Mouse (Mus musculus): ENCODE data around the gene Cdc6. TPM values are rescaled to one million over a fixed set of nuclear protein-coding genes. Genes with fewer than 3 reads are reported as not detected.

Gene Cdc6
- total and polyA plus RNA-seq, 3 experiments, result 4.1 to 63.4 (median 60.7) TPM

DNA sequence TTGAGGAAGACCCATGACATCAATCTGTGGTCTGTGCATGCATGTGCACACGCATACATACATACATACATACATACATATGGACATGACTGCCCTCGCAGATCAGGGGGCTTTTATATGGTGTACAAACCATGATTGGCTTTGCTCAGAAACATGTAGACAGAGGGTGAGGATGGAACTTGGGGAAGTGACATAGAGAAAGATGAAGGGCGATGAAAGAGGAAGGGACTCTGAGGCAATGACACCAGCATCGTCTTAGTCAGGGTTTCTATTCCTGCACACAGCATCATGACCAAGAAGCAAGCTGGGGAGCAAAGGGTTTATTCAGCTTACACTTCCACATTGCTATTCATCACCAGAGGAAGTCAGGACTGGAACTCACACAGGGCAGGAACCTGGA is 18.5 kb upstream of the Cdc6 start:
- no peak for ATAC-seq (ENCODE audit: extremely low read depth, insufficient number of reproducible peaks, low FRiP score, poor library complexity, severe bottlenecking)

GRCm38 (mm10) chr11:98889977-98890376 is 17.6 kb upstream of the Cdc6 start:
- peaks cover 5% of the 10 kb centered on the region; the same call in 1 of the 2 replicates for H3K4me1 ChIP-seq (ENCODE audit: insufficient read depth, low read depth, low read length)
- peaks cover 97% of the 10 kb centered on the region for H3K36me3 ChIP-seq (replicated peaks)
- DNase-seq (ENCODE audit: low spot score) (no peak), ATAC-seq (ENCODE audit: extremely low read depth, insufficient number of reproducible peaks, low FRiP score, poor library complexity, severe bottlenecking) (no peak)
- no peaks in the 10 kb centered on the region for H3K9me3 ChIP-seq (replicated peaks)
- no peak overlapping the region for H3K4me3 ChIP-seq (ENCODE audit: low read depth, low read length)
- no peak for TF ChIP-seq TAL1 (conservative IDR thresholded peaks at IDR 0.05; ENCODE audit: low read depth, low read length)
- TF ChIP-seq POLR2AphosphoS5 (IDR thresholded peaks at IDR 0.05; ENCODE audit: insufficient replicate concordance, low read depth, low read length), result no peak
- no peak for TF ChIP-seq GATA2 (IDR thresholded peaks at IDR 0.05; ENCODE audit: borderline replicate concordance, low read depth, low read length)
- no peak for TF ChIP-seq GATA1 (IDR thresholded peaks at IDR 0.05; ENCODE audit: borderline replicate concordance, low read length)
- no peak for TF ChIP-seq CTCF (IDR thresholded peaks at IDR 0.05; ENCODE audit: low read depth, low read length)
- no peaks in the 10 kb centered on the region for H3K27me3 ChIP-seq (ENCODE audit: insufficient read depth, low read length)

More for the DNA sequence above, 18.5 kb upstream of the Cdc6 start:
- Histone ChIP-seq H3K36me3 (replicated peaks) (peaks cover 99% of the 10 kb centered on the region), H3K27me3 (ENCODE audit: insufficient read depth, low read length) (no peaks in the 10 kb centered on the region), H3K9me3 (replicated peaks) (no peaks in the 10 kb centered on the region), H3K4me1 (ENCODE audit: insufficient read depth, low read depth, low read length) (peaks cover 3% of the 10 kb centered on the region; the same call in 1 of the 2 replicates), H3K4me3 (ENCODE audit: low read depth, low read length) (no peak overlapping the region)
- no peak for DNase-seq (ENCODE audit: low spot score)
- TF ChIP-seq POLR2AphosphoS5 (IDR thresholded peaks at IDR 0.05; ENCODE audit: insufficient replicate concordance, low read depth, low read length) (no peak), GATA1 (IDR thresholded peaks at IDR 0.05; ENCODE audit: borderline replicate concordance, low read length) (no peak), CTCF (IDR thresholded peaks at IDR 0.05; ENCODE audit: low read depth, low read length) (no peak), TAL1 (conservative IDR thresholded peaks at IDR 0.05; ENCODE audit: low read depth, low read length) (no peak), GATA2 (IDR thresholded peaks at IDR 0.05; ENCODE audit: borderline replicate concordance, low read depth, low read length) (no peak)

DNA sequence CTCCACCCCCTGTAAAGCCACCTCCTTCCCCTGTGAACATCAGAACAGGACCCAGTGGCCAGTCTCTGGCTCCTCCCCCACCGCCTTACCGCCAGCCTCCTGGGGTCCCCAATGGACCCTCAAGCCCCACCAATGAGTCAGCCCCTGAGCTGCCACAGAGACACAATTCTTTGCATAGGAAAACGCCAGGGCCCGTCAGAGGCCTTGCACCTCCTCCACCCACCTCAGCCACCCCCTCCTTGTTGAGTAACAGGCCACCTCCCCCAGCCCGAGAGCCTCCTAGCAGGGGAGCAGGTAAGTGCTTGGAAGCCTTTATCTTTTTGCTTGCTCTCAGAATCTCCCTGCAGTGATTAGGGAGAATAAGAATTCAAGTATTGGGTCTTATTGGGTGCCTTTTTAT is 15.2 kb upstream of the Cdc6 start:
- ATAC-seq (ENCODE audit: extremely low read depth, insufficient number of reproducible peaks, low FRiP score, poor library complexity, severe bottlenecking) (no peak), DNase-seq (ENCODE audit: low spot score) (no peak)
- TF ChIP-seq GATA1 (IDR thresholded peaks at IDR 0.05; ENCODE audit: borderline replicate concordance, low read length) (no peak), TAL1 (conservative IDR thresholded peaks at IDR 0.05; ENCODE audit: low read depth, low read length) (no peak), CTCF (IDR thresholded peaks at IDR 0.05; ENCODE audit: low read depth, low read length) (no peak), POLR2AphosphoS5 (IDR thresholded peaks at IDR 0.05; ENCODE audit: insufficient replicate concordance, low read depth, low read length) (no peak), GATA2 (IDR thresholded peaks at IDR 0.05; ENCODE audit: borderline replicate concordance, low read depth, low read length) (no peak)
- Histone ChIP-seq H3K4me3 (ENCODE audit: low read depth, low read length) (no peak overlapping the region), H3K9me3 (replicated peaks) (no peaks in the 10 kb centered on the region), H3K27me3 (ENCODE audit: insufficient read depth, low read length) (no peaks in the 10 kb centered on the region), H3K36me3 (replicated peaks) (peaks cover 98% of the 10 kb centered on the region), H3K4me1 (ENCODE audit: insufficient read depth, low read depth, low read length) (peaks cover 5% of the 10 kb centered on the region; the same call in 1 of the 2 replicates)

DNA sequence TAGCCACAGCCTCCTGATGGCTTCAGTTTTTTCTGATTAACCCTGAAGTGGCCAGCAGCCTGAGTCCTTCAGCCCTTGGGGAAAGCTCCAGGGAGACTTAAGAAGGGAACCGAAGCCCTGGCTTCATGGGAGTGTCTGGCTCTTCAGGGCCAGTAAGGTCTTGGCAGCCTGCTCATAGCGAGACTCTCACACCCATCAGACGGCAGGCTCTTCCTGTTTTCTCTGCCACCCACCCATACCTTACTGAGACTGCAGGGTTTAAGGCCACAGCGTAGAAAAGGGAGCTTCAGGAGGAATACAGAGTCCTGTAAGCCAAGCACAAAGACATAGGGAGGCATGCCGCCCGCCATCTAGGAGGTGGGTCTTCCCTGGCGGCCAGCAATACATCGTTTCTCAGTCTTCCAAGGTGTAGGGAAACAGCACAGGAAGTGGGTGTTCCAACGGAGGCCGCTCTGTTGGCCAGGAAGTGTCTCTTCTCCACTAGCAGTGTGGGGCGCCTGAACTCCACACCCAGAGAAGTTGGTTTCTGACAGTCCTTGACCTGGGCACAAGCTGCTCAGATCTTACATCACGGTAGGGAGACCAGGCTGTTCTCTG is 7.0 kb upstream of the Cdc6 start:
- peaks cover 83% of the 10 kb centered on the region for H3K36me3 ChIP-seq (replicated peaks)
- no peaks in the 10 kb centered on the region for H3K9me3 ChIP-seq (replicated peaks)
- TF ChIP-seq TAL1 (conservative IDR thresholded peaks at IDR 0.05; ENCODE audit: low read depth, low read length), result no peak
- no peak for TF ChIP-seq GATA2 (IDR thresholded peaks at IDR 0.05; ENCODE audit: borderline replicate concordance, low read depth, low read length)
- TF ChIP-seq GATA1 (IDR thresholded peaks at IDR 0.05; ENCODE audit: borderline replicate concordance, low read length), result no peak
- TF ChIP-seq CTCF (IDR thresholded peaks at IDR 0.05; ENCODE audit: low read depth, low read length), result no peak
- no peak for TF ChIP-seq POLR2AphosphoS5 (IDR thresholded peaks at IDR 0.05; ENCODE audit: insufficient replicate concordance, low read depth, low read length)
- no peaks in the 10 kb centered on the region for H3K27me3 ChIP-seq (ENCODE audit: insufficient read depth, low read length)
- ATAC-seq (ENCODE audit: extremely low read depth, insufficient number of reproducible peaks, low FRiP score, poor library complexity, severe bottlenecking) (no peak), DNase-seq (ENCODE audit: low spot score) (no peak)
- H3K4me1 ChIP-seq (ENCODE audit: insufficient read depth, low read depth, low read length), result peaks cover 49% of the 10 kb centered on the region
- H3K4me3 ChIP-seq (ENCODE audit: low read depth, low read length), result no peak overlapping the region

DNA sequence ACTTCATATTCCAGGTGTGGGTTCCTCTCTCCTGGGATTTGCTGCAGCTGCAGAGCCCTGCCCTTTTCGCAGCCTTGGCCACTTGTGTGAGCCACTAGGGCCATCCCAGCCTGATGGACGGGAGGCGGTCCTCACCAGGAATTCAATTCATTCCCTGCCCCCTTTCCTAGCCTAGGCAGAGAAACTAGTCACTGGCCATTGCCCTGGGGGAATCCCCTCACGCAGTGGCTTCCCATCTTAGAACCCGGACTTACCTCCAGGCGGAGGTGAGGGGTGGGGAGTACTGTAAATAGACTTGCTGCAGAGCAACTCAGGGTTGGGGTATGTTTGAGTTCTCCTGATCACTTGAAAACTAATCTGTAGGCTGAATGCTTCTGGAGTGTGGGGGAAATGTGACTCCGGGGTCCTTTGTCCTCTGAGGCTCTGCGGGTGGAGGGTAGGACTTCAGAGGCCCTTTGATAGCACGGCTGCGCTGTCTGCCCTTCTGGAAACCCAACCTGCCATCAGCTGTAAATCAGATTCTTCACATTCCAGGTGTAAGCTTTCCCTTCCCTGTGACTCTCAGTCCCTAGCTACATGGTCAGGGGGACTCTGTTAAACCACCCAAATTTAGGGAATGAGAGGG is 4.9 kb upstream of the Cdc6 start:
- Histone ChIP-seq H3K4me3 (ENCODE audit: low read depth, low read length) (no peak overlapping the region), H3K27me3 (ENCODE audit: insufficient read depth, low read length) (no peaks in the 10 kb centered on the region), H3K9me3 (replicated peaks) (no peaks in the 10 kb centered on the region), H3K36me3 (replicated peaks) (peaks cover 67% of the 10 kb centered on the region), H3K4me1 (ENCODE audit: insufficient read depth, low read depth, low read length) (peaks cover 66% of the 10 kb centered on the region)
- ATAC-seq (ENCODE audit: extremely low read depth, insufficient number of reproducible peaks, low FRiP score, poor library complexity, severe bottlenecking) (no peak), DNase-seq (ENCODE audit: low spot score) (no peak)
- TF ChIP-seq POLR2AphosphoS5 (IDR thresholded peaks at IDR 0.05; ENCODE audit: insufficient replicate concordance, low read depth, low read length) (no peak), GATA1 (IDR thresholded peaks at IDR 0.05; ENCODE audit: borderline replicate concordance, low read length) (no peak), GATA2 (IDR thresholded peaks at IDR 0.05; ENCODE audit: borderline replicate concordance, low read depth, low read length) (no peak), CTCF (IDR thresholded peaks at IDR 0.05; ENCODE audit: low read depth, low read length) (no peak), TAL1 (conservative IDR thresholded peaks at IDR 0.05; ENCODE audit: low read depth, low read length) (no peak)

GRCm38 (mm10) chr11:98904577-98904976 is 3.0 kb upstream of the Cdc6 start:
- Histone ChIP-seq H3K36me3 (replicated peaks) (peaks cover 61% of the 10 kb centered on the region), H3K4me3 (ENCODE audit: low read depth, low read length) (peak overlapping the region; percentile 49; the same call in 1 of the 2 replicates), H3K27me3 (ENCODE audit: insufficient read depth, low read length) (no peaks in the 10 kb centered on the region), H3K4me1 (ENCODE audit: insufficient read depth, low read depth, low read length) (peaks cover 73% of the 10 kb centered on the region), H3K9me3 (replicated peaks) (no peaks in the 10 kb centered on the region)
- TF ChIP-seq POLR2AphosphoS5 (IDR thresholded peaks at IDR 0.05; ENCODE audit: insufficient replicate concordance, low read depth, low read length), result no peak
- TF ChIP-seq GATA2 (IDR thresholded peaks at IDR 0.05; ENCODE audit: borderline replicate concordance, low read depth, low read length), result no peak
- TF ChIP-seq GATA1 (IDR thresholded peaks at IDR 0.05; ENCODE audit: borderline replicate concordance, low read length), result no peak
- TF ChIP-seq CTCF (IDR thresholded peaks at IDR 0.05; ENCODE audit: low read depth, low read length), result no peak
- TF ChIP-seq TAL1 (conservative IDR thresholded peaks at IDR 0.05; ENCODE audit: low read depth, low read length), result peak; percentile 73
- ATAC-seq (ENCODE audit: extremely low read depth, insufficient number of reproducible peaks, low FRiP score, poor library complexity, severe bottlenecking) (peak; percentile 18; the same call in 1 of the 2 replicates), DNase-seq (ENCODE audit: low spot score) (peak; percentile 80)
